ENCODE assay signal across 8 mouse cellular contexts in genomic region chr19:10880085-10880974, GRCm38 (mm10). TPM values are rescaled to one million over a fixed set of nuclear protein-coding genes. Genes with fewer than 3 reads are reported as not detected.
DNase-seq lines count a peak whose midpoint lies in the region; ATAC-seq lines count a peak whose summit lies in the region.

No protein-coding gene starts in this region.

- H3K36me3 ChIP-seq in forebrain, embryonic 11.5 days (ENCODE audit: control insufficient read depth, insufficient read depth, low read length), result no peaks in the 10 kb centered on the region; the same call in 1 of the 2 replicates
- peaks cover 20% of the 10 kb centered on the region for H3K36me3 ChIP-seq in limb, embryonic 10.5 days
- H3K36me3 ChIP-seq in midbrain, embryonic 10.5 days, result peaks cover 13% of the 10 kb centered on the region
- H3K36me3 ChIP-seq in stomach, embryonic 16.5 days (ENCODE audit: control insufficient read depth, insufficient read depth, low read length), result no peaks in the 10 kb centered on the region

- 44% methylated on average over 7 of the region's 7 CpGs for WGBS in forebrain, embryonic 11.5 days
- 58% methylated on average over 7 of the region's 7 CpGs for WGBS in limb, embryonic 10.5 days
- WGBS in midbrain, embryonic 10.5 days, result 44% methylated on average over 7 of the region's 7 CpGs
- WGBS in stomach, embryonic 16.5 days, result 31% methylated on average over 7 of the region's 7 CpGs

- ATAC-seq in forebrain, embryonic 11.5 days (replicated peaks; ENCODE audit: low FRiP score), result 0 out of 2 replicates have a peak, but pooled peaks have one; percentile 0
- peak; percentile 78 for ATAC-seq in stomach, embryonic 16.5 days (ENCODE audit: insufficient read depth, low FRiP score)

- DNase-seq in adrenal gland, adult (ENCODE audit: inconsistent age in 2 of 2, low spot score in 1 of 2), result peak; percentile 45 to 75
- DNase-seq in adrenal gland, adult 18-20 months (ENCODE audit: low spot score in 2 of 2), result no peak
- DNase-seq in adrenal gland, postnatal 36 days, result peak; percentile 33 to 55
- no peak for DNase-seq in forebrain, embryonic 11.5 days (ENCODE audit: low spot score)
- DNase-seq in heart, postnatal 36 days, result peak; percentile 56 to 59
- DNase-seq in limb, embryonic 10.5 days (ENCODE audit: low spot score), result no peak
- DNase-seq in midbrain, embryonic 10.5 days (ENCODE audit: low spot score), result no peak

- H3K4me3 ChIP-seq in forebrain, embryonic 11.5 days (ENCODE audit: low read depth, low read length), result peak overlapping the region; percentile 47
- peak overlapping the region; percentile 74 for H3K4me3 ChIP-seq in limb, embryonic 10.5 days
- peak overlapping the region; percentile 61 for H3K4me3 ChIP-seq in midbrain, embryonic 10.5 days
- peak overlapping the region; percentile 68 for H3K4me3 ChIP-seq in stomach, embryonic 16.5 days (replicated peaks; ENCODE audit: low read length)

- H3K27ac ChIP-seq in forebrain, embryonic 11.5 days (ENCODE audit: low read depth, low read length), result peak overlapping the region; percentile 92; the same call in 1 of the 2 replicates
- H3K27ac ChIP-seq in limb, embryonic 10.5 days, result 0 out of 2 replicates have a peak overlapping the region, but pooled peaks have one; percentile 96
- H3K27ac ChIP-seq in midbrain, embryonic 10.5 days (replicated peaks), result peak overlapping the region; percentile 98
- peak overlapping the region; percentile 96 for H3K27ac ChIP-seq in stomach, embryonic 16.5 days (ENCODE audit: low read length)

- no peaks in the 10 kb centered on the region for H3K27me3 ChIP-seq in forebrain, embryonic 11.5 days (ENCODE audit: control insufficient read depth, insufficient read depth, low read length)
- no peaks in the 10 kb centered on the region for H3K27me3 ChIP-seq in limb, embryonic 10.5 days (ENCODE audit: low read depth, poor library complexity, severe bottlenecking)
- no peaks in the 10 kb centered on the region for H3K27me3 ChIP-seq in midbrain, embryonic 10.5 days (ENCODE audit: low read depth, poor library complexity, severe bottlenecking)
- H3K27me3 ChIP-seq in stomach, embryonic 16.5 days (ENCODE audit: control insufficient read depth, insufficient read depth, low read length), result no peaks in the 10 kb centered on the region

- peak overlapping the region; percentile 86 for H3K4me2 ChIP-seq in forebrain, embryonic 11.5 days (ENCODE audit: low read depth, low read length, severe bottlenecking)
- peak overlapping the region; percentile 93 for H3K4me2 ChIP-seq in stomach, embryonic 16.5 days (ENCODE audit: low read depth, low read length)

- no peaks in the 10 kb centered on the region for H3K9me3 ChIP-seq in forebrain, embryonic 11.5 days (ENCODE audit: control insufficient read depth, low read length)
- no peaks in the 10 kb centered on the region for H3K9me3 ChIP-seq in limb, embryonic 10.5 days (replicated peaks)
- peaks cover 11% of the 10 kb centered on the region; the same call in 1 of the 2 replicates for H3K9me3 ChIP-seq in midbrain, embryonic 10.5 days (replicated peaks)
- H3K9me3 ChIP-seq in stomach, embryonic 16.5 days (replicated peaks; ENCODE audit: control insufficient read depth, low read length), result peaks cover 8% of the 10 kb centered on the region

- H3K4me1 ChIP-seq in forebrain, embryonic 11.5 days (replicated peaks; ENCODE audit: control insufficient read depth, insufficient read depth, low read length), result peaks cover 7% of the 10 kb centered on the region
- peaks cover 24% of the 10 kb centered on the region for H3K4me1 ChIP-seq in limb, embryonic 10.5 days
- peaks cover 30% of the 10 kb centered on the region for H3K4me1 ChIP-seq in midbrain, embryonic 10.5 days
- peaks cover 28% of the 10 kb centered on the region for H3K4me1 ChIP-seq in stomach, embryonic 16.5 days (ENCODE audit: control insufficient read depth, insufficient read depth, low read length)

- peak overlapping the region; percentile 72; the same call in 1 of the 2 replicates for H3K9ac ChIP-seq in forebrain, embryonic 11.5 days (ENCODE audit: low read length)
- peak overlapping the region; percentile 86 for H3K9ac ChIP-seq in stomach, embryonic 16.5 days (ENCODE audit: low read length)

- intact Hi-C loops in heart, postnatal 36 days (cut with DNase I), result loop anchor here (2.0 kb wide), 1 partner anchor 166 kb away; no protein-coding TSS in a partner anchor

RNA-seq across cellular contexts. Expression of gene Tmem109, which starts 1.5 kb away (rescaled TPM):
- 100 to 1,000 TPM; 110 to 148 TPM for total RNA-seq in adrenal gland, adult 18-20 months (2021)
- 100 to 1,000 TPM; 132 to 167 TPM for total RNA-seq in adrenal gland, postnatal 36 days (2021)
- polyA plus RNA-seq in forebrain, embryonic 11.5 days (2014; fragmentation: Nextera tagmentation; extraction: Ambion mirVana), result 44.3 and 45.9 TPM in 2 replicates
- total RNA-seq in heart, postnatal 36 days (2021), result 100 to 1,000 TPM in 1 of 2 experiments, 10 to 100 TPM in 1; 97.4 to 107 TPM
- 71.7 and 72.3 TPM in 2 replicates for polyA plus RNA-seq in limb, embryonic 10.5 days (2016; fragmentation: Nextera tagmentation; extraction: Ambion mirVana)
- polyA plus RNA-seq in midbrain, embryonic 10.5 days (2016; fragmentation: Nextera tagmentation; extraction: Ambion mirVana), result 50.1 and 53.0 TPM in 2 replicates
- 147 and 169 TPM in 2 replicates for polyA plus RNA-seq in stomach, embryonic 16.5 days (2015; fragmentation: Nextera tagmentation; extraction: Ambion mirVana)

RNA-seq across cellular contexts. Expression of gene Tmem132a, which starts 10.6 kb away (rescaled TPM):
- total RNA-seq in adrenal gland, adult 18-20 months (2021), result 10 to 100 TPM; 17.1 to 28.0 TPM
- total RNA-seq in adrenal gland, postnatal 36 days (2021), result 10 to 100 TPM; 34.5 to 36.1 TPM
- 87.1 and 95.1 TPM in 2 replicates for polyA plus RNA-seq in forebrain, embryonic 11.5 days (2014; fragmentation: Nextera tagmentation; extraction: Ambion mirVana)
- 10 to 100 TPM; 12.4 to 14.8 TPM for total RNA-seq in heart, postnatal 36 days (2021)
- polyA plus RNA-seq in limb, embryonic 10.5 days (2016; fragmentation: Nextera tagmentation; extraction: Ambion mirVana), result 151 and 160 TPM in 2 replicates
- polyA plus RNA-seq in midbrain, embryonic 10.5 days (2016; fragmentation: Nextera tagmentation; extraction: Ambion mirVana), result 111 and 122 TPM in 2 replicates
- polyA plus RNA-seq in stomach, embryonic 16.5 days (2015; fragmentation: Nextera tagmentation; extraction: Ambion mirVana), result 66.3 and 70.6 TPM in 2 replicates

RNA-seq across cellular contexts. Expression of gene Prpf19, which starts 14.7 kb away (rescaled TPM):
- 100 to 1,000 TPM; 120 to 168 TPM for total RNA-seq in adrenal gland, adult 18-20 months (2021)
- total RNA-seq in adrenal gland, postnatal 36 days (2021), result 100 to 1,000 TPM; 122 to 188 TPM
- polyA plus RNA-seq in forebrain, embryonic 11.5 days (2014; fragmentation: Nextera tagmentation; extraction: Ambion mirVana), result 50.9 and 55.5 TPM in 2 replicates
- total RNA-seq in heart, postnatal 36 days (2021), result 100 to 1,000 TPM; 218 to 273 TPM
- 47.2 and 51.5 TPM in 2 replicates for polyA plus RNA-seq in limb, embryonic 10.5 days (2016; fragmentation: Nextera tagmentation; extraction: Ambion mirVana)
- 35.8 and 37.2 TPM in 2 replicates for polyA plus RNA-seq in midbrain, embryonic 10.5 days (2016; fragmentation: Nextera tagmentation; extraction: Ambion mirVana)
- 36.8 and 40.6 TPM in 2 replicates for polyA plus RNA-seq in stomach, embryonic 16.5 days (2015; fragmentation: Nextera tagmentation; extraction: Ambion mirVana)

RNA-seq across cellular contexts. Expression of gene Zp1, which starts 40.1 kb away (rescaled TPM):
- total RNA-seq in adrenal gland, adult 18-20 months (2021), result not detected
- not detected for total RNA-seq in adrenal gland, postnatal 36 days (2021)
- polyA plus RNA-seq in forebrain, embryonic 11.5 days (2014; fragmentation: Nextera tagmentation; extraction: Ambion mirVana), result not detected in 2 replicates
- total RNA-seq in heart, postnatal 36 days (2021), result not detected
- not detected in 2 replicates for polyA plus RNA-seq in limb, embryonic 10.5 days (2016; fragmentation: Nextera tagmentation; extraction: Ambion mirVana)
- polyA plus RNA-seq in midbrain, embryonic 10.5 days (2016; fragmentation: Nextera tagmentation; extraction: Ambion mirVana), result not detected in 2 replicates
- not detected in 2 replicates for polyA plus RNA-seq in stomach, embryonic 16.5 days (2015; fragmentation: Nextera tagmentation; extraction: Ambion mirVana)

RNA-seq across cellular contexts. Expression of gene Slc15a3, which starts 40.8 kb away (rescaled TPM):
- 1 to 10 TPM; 3.1 to 6.5 TPM for total RNA-seq in adrenal gland, adult 18-20 months (2021)
- 1 to 10 TPM; 3.2 to 4.0 TPM for total RNA-seq in adrenal gland, postnatal 36 days (2021)
- 0.19 and 0.20 TPM in 2 replicates for polyA plus RNA-seq in forebrain, embryonic 11.5 days (2014; fragmentation: Nextera tagmentation; extraction: Ambion mirVana)
- 1 to 10 TPM; 2.2 to 2.4 TPM for total RNA-seq in heart, postnatal 36 days (2021)
- 0.20 and 0.28 TPM in 2 replicates for polyA plus RNA-seq in limb, embryonic 10.5 days (2016; fragmentation: Nextera tagmentation; extraction: Ambion mirVana)
- 0.20 TPM in 2 replicates for polyA plus RNA-seq in midbrain, embryonic 10.5 days (2016; fragmentation: Nextera tagmentation; extraction: Ambion mirVana)
- 0.52 and 0.70 TPM in 2 replicates for polyA plus RNA-seq in stomach, embryonic 16.5 days (2015; fragmentation: Nextera tagmentation; extraction: Ambion mirVana)

Comparison
In these comparisons a context has a peak if more than half of its experiments do, and no peak if none do; other contexts are left out.
1. DNase-seq: peak in adrenal gland, adult (2 of 2), adrenal gland, postnatal 36 days (2 of 2) and heart, postnatal 36 days (2 of 2); none in adrenal gland, adult 18-20 months (0 of 2), forebrain, embryonic 11.5 days (single experiment), limb, embryonic 10.5 days (single experiment) and midbrain, embryonic 10.5 days (single experiment).
2. Peak in every context shown above with its lines, with median percentiles within 50 percentile points of each other: H3K27ac ChIP-seq and H3K4me3 ChIP-seq.